Mouse (Mus musculus): Measurements from ENCODE around the gene Hoxc12. TPM values are rescaled to one million over a fixed set of nuclear protein-coding genes. Genes with fewer than 3 reads are reported as not detected.
A peak's percentile ranks its signal among the peaks of the same experiment; 100 is the strongest.

Gene Hoxc12
- polyA plus RNA-seq, 1 experiment from 2014 or later: not detected

DNA sequence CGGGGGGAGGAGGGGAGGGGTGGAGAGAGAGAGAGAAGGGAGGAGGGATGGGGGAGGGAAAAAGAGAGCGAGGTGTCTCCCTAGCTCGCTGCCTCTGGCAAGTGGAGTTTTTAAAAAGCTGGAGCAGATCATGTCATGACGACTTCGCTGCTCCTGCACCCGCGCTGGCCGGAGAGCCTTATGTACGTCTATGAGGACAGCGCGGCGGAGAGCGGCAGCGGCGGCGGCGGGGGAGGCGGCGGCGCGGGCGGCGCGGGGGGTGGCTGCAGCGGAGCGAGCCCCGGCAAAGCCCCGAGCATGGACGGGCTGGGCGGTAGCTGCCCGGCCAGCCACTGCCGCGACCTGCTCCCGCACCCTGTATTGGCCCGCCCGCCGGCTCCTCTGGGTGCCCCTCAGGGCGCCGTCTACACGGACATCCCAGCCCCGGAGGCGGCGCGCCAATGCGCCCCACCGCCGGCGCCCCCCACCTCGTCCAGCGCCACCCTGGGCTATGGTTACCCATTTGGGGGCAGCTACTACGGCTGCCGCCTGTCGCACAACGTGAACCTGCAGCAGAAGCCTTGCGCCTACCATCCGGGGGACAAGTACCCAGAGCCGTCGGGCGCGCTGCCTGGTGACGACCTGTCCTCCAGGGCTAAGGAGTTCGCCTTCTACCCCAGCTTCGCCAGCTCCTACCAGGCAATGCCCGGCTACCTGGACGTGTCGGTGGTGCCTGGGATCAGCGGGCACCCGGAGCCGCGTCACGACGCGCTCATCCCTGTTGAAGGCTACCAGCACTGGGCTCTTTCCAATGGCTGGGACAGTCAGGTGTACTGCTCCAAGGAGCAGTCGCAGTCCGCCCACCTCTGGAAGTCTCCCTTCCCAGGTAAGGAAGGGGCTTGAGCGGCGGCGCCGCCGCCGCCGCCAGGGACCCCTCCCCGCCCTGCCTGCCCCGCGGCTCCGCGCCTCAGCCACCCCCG, 15.2 kb upstream of the Hoxc12 start, which contains the start of gene Hoxc13:
TSS of gene Hoxc13 (plus strand) at position 51 of the 959 bp plus-strand sequence.
- H3K36me3 ChIP-seq (ENCODE audit: control insufficient read depth, insufficient read depth, low read length): no peaks in the 10 kb centered on the region
- H3K4me1 ChIP-seq (replicated peaks; ENCODE audit: control insufficient read depth, insufficient read depth): no peaks in the 10 kb centered on the region
- H3K27me3 ChIP-seq (ENCODE audit: control insufficient read depth, insufficient read depth, low read length): peaks cover 39% of the 10 kb centered on the region
- WGBS: 4% methylated on average over 69 of the region's 88 CpGs
- no peak within 1 kb of the TSS for H3K27ac ChIP-seq (replicated peaks)
- H3K9ac ChIP-seq (ENCODE audit: low read length): no peak within 1 kb of the TSS
- TF ChIP-seq EP300 (optimal IDR thresholded peaks at IDR 0.05): no peak
- TF ChIP-seq CTCF (IDR thresholded peaks at IDR 0.05; ENCODE audit: low read depth): no peak
- ATAC-seq (ENCODE audit: low FRiP score, low TSS enrichment) (peak; percentile 49), DNase-seq (ENCODE audit: low spot score) (no peak)
- H3K9me3 ChIP-seq (ENCODE audit: control insufficient read depth, low read length): no peaks in the 10 kb centered on the region
- H3K4me2 ChIP-seq (replicated peaks; ENCODE audit: low read depth): peak within 1 kb of the TSS; percentile 42
- peak within 1 kb of the TSS; percentile 23 for H3K4me3 ChIP-seq (ENCODE audit: low read depth, low read length)

DNA sequence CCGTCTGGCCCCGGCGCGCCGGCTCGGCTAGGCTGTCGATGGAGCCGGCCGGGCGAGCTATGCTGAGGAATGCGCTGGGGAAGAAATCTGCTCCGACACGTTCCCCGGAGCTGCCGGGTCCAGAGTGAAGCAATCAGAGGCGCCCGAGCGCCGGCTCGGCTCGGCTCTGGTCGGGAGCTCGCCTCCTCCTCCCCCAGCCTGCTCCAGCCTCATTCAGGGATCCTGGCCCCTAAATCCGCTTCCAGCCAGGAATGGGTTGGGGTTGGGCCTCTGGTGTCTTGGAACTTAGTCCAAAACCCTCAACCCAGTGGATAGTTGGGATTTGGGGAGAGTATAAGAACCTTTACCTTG, 14.6 kb upstream of the Hoxc12 start:
- no peaks in the 10 kb centered on the region for H3K9me3 ChIP-seq (ENCODE audit: control insufficient read depth, low read length)
- H3K4me1 ChIP-seq (replicated peaks; ENCODE audit: control insufficient read depth, insufficient read depth): no peaks in the 10 kb centered on the region
- H3K4me3 ChIP-seq (ENCODE audit: low read depth, low read length): no peak overlapping the region
- WGBS: 2% methylated on average over 24 of the region's 24 CpGs
- no peak overlapping the region for H3K27ac ChIP-seq (replicated peaks)
- H3K4me2 ChIP-seq (replicated peaks; ENCODE audit: low read depth): peak overlapping the region; percentile 20; the same call in 1 of the 2 replicates
- DNase-seq (ENCODE audit: low spot score) (peak; percentile 37), ATAC-seq (ENCODE audit: low FRiP score, low TSS enrichment) (peak; percentile 60; the same call in 1 of the 2 replicates)
- no peak overlapping the region for H3K9ac ChIP-seq (ENCODE audit: low read length)
- H3K27me3 ChIP-seq (ENCODE audit: control insufficient read depth, insufficient read depth, low read length): peaks cover 36% of the 10 kb centered on the region
- H3K36me3 ChIP-seq (ENCODE audit: control insufficient read depth, insufficient read depth, low read length): no peaks in the 10 kb centered on the region
- TF ChIP-seq CTCF (IDR thresholded peaks at IDR 0.05; ENCODE audit: low read depth): no peak
- TF ChIP-seq EP300 (optimal IDR thresholded peaks at IDR 0.05): no peak

DNA sequence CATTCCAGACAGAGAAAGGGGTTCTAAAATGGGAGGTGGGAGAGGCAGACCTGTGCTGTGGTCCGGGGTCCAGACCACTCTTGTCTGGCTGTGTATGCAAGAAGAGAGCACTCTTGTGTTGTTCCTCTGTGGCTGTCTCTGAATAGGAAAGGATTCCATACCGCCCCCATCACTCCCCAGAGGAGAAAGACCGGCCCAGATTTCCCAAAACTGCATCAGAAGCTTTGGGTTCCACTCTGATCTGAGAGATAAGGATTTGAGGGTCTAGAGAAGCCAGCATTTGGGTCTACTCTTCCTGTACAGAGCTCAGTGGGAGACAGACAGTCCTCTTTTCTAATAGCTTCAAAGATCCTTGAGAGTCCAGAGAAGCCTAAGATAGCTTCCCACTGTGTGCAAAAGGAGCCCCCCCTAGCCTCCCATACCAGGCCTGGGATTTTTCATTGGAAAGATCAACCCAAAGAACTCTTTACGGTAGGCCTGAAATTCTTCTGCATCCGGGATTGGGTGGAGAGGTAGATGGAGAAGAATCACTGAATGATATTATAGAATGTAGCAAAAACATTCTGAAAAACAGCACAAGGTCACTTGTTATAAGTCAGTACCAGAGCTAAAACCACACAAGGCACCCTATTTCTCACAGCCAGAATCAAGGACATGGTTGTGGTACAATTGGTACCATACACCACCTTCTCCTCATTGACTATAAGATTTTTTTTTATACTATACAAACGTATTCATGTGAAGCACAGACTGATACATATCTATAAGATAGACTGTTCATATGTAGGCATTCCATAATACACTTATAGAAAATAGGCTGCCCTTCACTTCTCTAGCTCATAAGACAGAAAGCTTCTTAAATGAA, 13.7 kb upstream of the Hoxc12 start:
- ATAC-seq (ENCODE audit: low FRiP score, low TSS enrichment) (no peak), DNase-seq (ENCODE audit: low spot score) (no peak)
- H3K27ac ChIP-seq (replicated peaks): no peak overlapping the region
- H3K9ac ChIP-seq (ENCODE audit: low read length): no peak overlapping the region
- peaks cover 37% of the 10 kb centered on the region for H3K27me3 ChIP-seq (ENCODE audit: control insufficient read depth, insufficient read depth, low read length)
- no peaks in the 10 kb centered on the region for H3K9me3 ChIP-seq (ENCODE audit: control insufficient read depth, low read length)
- 20% methylated on average over 6 of the region's 6 CpGs for WGBS
- H3K36me3 ChIP-seq (ENCODE audit: control insufficient read depth, insufficient read depth, low read length): no peaks in the 10 kb centered on the region
- H3K4me3 ChIP-seq (ENCODE audit: low read depth, low read length): no peak overlapping the region
- no peaks in the 10 kb centered on the region for H3K4me1 ChIP-seq (replicated peaks; ENCODE audit: control insufficient read depth, insufficient read depth)
- no peak overlapping the region for H3K4me2 ChIP-seq (replicated peaks; ENCODE audit: low read depth)
- TF ChIP-seq EP300 (optimal IDR thresholded peaks at IDR 0.05) (no peak), CTCF (IDR thresholded peaks at IDR 0.05; ENCODE audit: low read depth) (no peak)

DNA sequence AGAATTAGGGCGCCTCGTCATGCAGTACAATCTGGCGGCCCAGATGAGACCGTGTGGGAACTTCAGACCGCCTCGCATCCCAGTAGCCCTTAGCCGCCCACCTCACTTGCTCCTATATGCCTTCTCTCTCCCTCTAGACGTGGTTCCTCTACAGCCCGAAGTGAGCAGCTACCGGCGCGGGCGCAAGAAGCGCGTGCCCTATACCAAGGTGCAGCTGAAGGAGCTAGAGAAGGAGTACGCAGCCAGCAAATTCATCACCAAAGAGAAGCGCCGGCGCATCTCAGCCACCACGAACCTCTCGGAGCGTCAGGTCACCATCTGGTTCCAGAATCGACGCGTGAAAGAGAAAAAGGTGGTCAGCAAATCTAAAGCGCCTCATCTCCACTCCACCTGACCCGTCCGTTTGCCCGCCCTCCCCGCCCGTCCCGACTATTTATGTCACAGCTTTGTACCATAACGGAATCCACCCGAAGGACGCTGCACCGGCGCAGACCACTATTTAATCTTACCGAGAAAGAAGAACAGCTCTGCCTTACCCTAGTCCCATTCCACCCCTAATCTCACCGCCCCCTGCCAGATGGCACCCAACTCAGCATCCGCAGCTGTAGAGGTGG, 9.4 kb upstream of the Hoxc12 start:
- Histone ChIP-seq H3K27ac (replicated peaks) (no peak overlapping the region), H3K9me3 (ENCODE audit: control insufficient read depth, low read length) (no peaks in the 10 kb centered on the region), H3K27me3 (ENCODE audit: control insufficient read depth, insufficient read depth, low read length) (peaks cover 41% of the 10 kb centered on the region), H3K4me1 (replicated peaks; ENCODE audit: control insufficient read depth, insufficient read depth) (no peaks in the 10 kb centered on the region), H3K36me3 (ENCODE audit: control insufficient read depth, insufficient read depth, low read length) (no peaks in the 10 kb centered on the region), H3K9ac (ENCODE audit: low read length) (no peak overlapping the region), H3K4me2 (replicated peaks; ENCODE audit: low read depth) (no peak overlapping the region), H3K4me3 (ENCODE audit: low read depth, low read length) (no peak overlapping the region)
- no peak for ATAC-seq (ENCODE audit: low FRiP score, low TSS enrichment)
- WGBS: 2% methylated on average over 40 of the region's 40 CpGs
- TF ChIP-seq CTCF (IDR thresholded peaks at IDR 0.05; ENCODE audit: low read depth): no peak
- no peak for DNase-seq (ENCODE audit: low spot score)

DNA sequence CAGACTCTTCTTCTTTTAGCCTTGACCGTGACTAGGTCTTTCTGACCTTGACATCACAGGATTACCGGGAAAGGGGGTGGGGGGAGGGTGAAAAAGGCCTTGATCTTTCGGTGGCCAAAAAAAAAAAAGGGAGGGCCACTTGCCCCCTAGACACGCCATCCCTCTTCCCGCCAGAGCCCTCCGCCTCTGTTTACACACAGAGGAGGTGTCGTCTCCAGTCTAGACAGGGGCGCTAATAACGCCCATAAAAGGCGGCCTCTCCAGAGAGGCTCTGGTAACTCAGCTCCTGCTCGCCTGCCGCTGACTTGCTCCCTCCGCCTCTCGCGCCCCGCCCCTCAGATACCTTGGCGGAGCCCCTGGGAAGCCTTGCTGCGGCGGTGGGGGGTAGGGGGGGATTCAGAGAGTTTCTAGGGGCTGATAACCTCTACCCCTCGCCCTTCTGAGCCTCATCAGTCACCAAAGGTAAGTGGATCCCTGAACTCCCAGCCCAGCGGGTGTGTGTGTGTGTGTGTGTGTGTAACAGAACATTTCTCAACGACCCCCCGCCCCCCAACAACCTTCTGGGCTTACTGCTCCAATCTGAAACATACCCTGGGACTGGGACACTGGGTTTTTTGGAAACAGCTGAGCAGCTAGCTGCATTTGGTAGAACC, 4.7 kb upstream of the Hoxc12 start:
- DNase-seq (ENCODE audit: low spot score): no peak
- no peak overlapping the region for H3K4me2 ChIP-seq (replicated peaks; ENCODE audit: low read depth)
- H3K4me3 ChIP-seq (ENCODE audit: low read depth, low read length): no peak overlapping the region
- no peak overlapping the region for H3K27ac ChIP-seq (replicated peaks)
- H3K27me3 ChIP-seq (ENCODE audit: control insufficient read depth, insufficient read depth, low read length): peaks cover 60% of the 10 kb centered on the region
- no peaks in the 10 kb centered on the region for H3K9me3 ChIP-seq (ENCODE audit: control insufficient read depth, low read length)
- 2% methylated on average over 23 of the region's 23 CpGs for WGBS
- H3K9ac ChIP-seq (ENCODE audit: low read length): no peak overlapping the region
- H3K4me1 ChIP-seq (replicated peaks; ENCODE audit: control insufficient read depth, insufficient read depth): no peaks in the 10 kb centered on the region
- TF ChIP-seq EP300 (optimal IDR thresholded peaks at IDR 0.05) (no peak), CTCF (IDR thresholded peaks at IDR 0.05; ENCODE audit: low read depth) (no peak)
- H3K36me3 ChIP-seq (ENCODE audit: control insufficient read depth, insufficient read depth, low read length): no peaks in the 10 kb centered on the region
- no peak for ATAC-seq (ENCODE audit: low FRiP score, low TSS enrichment)

Measured in stomach, postnatal 0 days (tissue).